Mouse (Mus musculus) spleen, adult 2 months (tissue): Measurements from ENCODE around the gene Htr3a.

Source experiments
- CTCF ChIP-seq: fragments of 200-500 bp; IDR thresholded peaks from 2 replicates; pipeline ENCODE4 v1.5.1; 2011; ENCODE audit warnings: mild to moderate bottlenecking, inconsistent platforms; ENCODE audit not compliant: insufficient read depth, insufficient read length, insufficient replicate concordance; ENCODE audit errors: extremely low read depth
- POLR2A ChIP-seq: fragments of 200-500 bp; IDR thresholded peaks from 2 replicates; pipeline ENCODE4 v1.6.1; 2011; ENCODE audit warnings: low read depth, low read length, inconsistent platforms

- no peak for TF ChIP-seq CTCF
- TF ChIP-seq POLR2A = no peak
Measured at GRCm38 (mm10) chr9:48889093-48889492, 21.8 kb downstream of the Htr3a start.
